Mouse (Mus musculus): Measurements from ENCODE around the gene Lhx9.

DNA sequence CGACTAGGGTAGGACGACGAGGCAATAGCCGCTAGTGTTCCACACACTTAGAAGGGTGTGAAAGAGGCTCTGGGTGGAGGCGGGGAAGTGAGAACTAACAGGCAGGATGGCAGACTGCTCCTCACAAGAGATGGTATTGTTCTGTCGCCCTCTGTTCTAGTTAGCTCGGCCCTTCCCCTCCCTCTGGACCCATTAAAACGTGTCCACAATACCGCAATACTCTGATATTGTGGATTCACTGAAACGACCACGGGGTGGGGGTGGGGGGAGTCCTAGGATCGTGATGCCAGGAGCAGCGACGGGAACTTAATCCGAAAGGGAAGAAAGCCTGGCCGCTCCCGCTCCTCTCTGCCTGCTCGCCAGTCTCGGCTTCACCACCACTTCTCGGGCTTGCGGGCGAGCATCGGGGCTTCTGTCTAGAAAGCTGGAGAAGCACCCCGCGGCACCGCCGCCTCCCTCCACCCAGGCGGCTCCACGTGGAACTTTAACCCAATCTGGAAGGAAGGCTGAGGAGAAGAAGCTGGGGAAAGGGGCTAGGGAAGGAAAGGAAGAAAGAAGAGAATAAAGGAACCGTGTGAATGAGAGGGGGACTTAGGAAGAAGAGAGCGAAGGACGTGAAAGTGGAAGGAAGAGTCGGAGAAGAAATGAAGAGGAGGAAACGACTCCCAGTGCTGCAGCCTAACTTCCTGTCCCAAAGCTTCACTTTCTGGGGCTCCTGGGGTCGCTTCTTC lies 4.9 kb downstream of the Lhx9 start:
- TF ChIP-seq POLR2A (IDR thresholded peaks at IDR 0.05; ENCODE audit: low read depth, low read length) (no peak), CTCF (IDR thresholded peaks at IDR 0.05; ENCODE audit: extremely low read depth, insufficient read depth, insufficient read length, insufficient replicate concordance) (no peak)
